Mouse (Mus musculus) CD4-positive, CD25-positive, alpha-beta regulatory T cell, adult 2 months (primary cell): Measurements from ENCODE around the gene Galnt16.

ENCODE experiments used
- DNase-seq: peaks from one replicate; pipeline ENCODE4 v3.0.0-alpha.2; 2012; ENCODE audit warnings: low read depth, low spot score

Gene Galnt16

DNA sequence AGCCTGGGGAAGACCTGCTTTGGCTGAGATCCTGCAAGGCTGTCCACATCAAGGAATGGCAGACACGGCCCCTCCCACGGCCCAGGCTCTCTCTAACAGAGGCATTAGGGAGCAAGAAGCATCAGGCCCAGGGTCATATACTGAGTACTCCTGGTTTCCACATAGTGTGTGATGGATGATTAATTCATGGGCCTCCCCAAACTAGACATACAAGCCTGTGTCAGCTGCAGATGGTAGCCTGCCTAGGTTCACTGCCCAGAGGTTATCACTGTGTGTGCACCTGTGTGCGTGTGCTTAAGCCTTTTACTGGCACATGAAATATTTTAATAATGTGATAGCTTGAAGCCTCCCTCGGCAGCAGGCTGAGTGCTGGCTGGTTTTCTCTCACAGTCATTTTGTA is 77.9 kb downstream of the Galnt16 start:
- DNase-seq = no peak

- no peak for DNase-seq
These were observed 80.2 kb downstream of the Galnt16 start for GRCm38 (mm10) chr12:80598236-80598635.

GRCm38 (mm10) chr12:80598756-80599155 is 80.7 kb downstream of the Galnt16 start:
- DNase-seq = no peak

DNA sequence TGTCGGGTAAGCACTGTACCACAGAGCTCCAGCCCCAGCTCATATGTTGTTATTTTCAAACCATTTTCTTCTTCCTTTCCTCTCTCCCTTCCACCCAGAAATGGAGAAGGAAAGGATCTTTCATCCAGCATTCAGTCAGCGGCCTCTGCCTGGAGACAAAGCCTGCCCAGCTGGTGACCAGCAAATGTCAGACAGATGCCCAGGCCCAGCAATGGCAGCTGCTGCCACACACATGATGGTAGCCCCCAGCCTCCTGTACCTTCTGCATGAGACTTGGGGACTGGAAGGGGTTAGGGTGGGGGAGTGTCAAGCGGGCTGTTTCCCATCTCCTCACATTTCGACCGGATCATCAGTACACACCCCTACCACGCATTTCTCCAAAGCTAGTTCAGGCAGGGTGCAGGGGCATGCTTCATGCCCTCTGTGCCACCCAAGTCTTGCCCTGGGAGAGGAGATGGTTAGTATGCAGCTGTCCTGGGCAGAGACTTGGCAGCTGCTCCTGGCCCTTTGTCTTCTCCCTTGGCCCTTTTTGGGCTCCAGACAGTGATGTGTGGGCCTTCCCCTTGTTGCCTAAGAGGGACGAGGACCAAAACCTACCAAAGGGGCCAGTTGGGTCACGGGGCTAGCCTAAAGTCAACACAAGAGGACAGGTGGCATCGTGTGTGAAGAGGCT is 83.7 kb downstream of the Galnt16 start:
- no peak for DNase-seq

- no peak for DNase-seq
These were observed 84.4 kb downstream of the Galnt16 start for GRCm38 (mm10) chr12:80602432-80602831.

DNA sequence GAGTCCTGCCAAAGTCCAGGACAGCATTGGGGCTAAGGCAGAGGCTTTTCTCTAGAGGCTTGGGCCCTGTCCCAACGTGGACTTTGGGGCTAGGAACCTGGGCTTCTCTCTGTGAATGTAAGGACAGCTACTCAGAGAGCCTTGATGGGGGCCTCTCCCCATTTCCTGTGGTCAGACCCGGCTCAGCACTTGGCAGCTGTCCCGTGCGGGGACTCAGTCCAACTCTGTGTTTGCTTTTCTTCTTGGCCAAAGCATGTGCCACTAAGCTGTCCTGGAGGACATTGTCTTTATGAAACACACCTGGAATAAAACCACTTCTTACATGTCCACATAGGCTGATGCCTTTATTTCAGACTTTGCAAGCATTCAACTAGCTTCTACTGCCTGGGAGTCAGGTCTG is 85.5 kb downstream of the Galnt16 start:
- no peak for DNase-seq

DNA sequence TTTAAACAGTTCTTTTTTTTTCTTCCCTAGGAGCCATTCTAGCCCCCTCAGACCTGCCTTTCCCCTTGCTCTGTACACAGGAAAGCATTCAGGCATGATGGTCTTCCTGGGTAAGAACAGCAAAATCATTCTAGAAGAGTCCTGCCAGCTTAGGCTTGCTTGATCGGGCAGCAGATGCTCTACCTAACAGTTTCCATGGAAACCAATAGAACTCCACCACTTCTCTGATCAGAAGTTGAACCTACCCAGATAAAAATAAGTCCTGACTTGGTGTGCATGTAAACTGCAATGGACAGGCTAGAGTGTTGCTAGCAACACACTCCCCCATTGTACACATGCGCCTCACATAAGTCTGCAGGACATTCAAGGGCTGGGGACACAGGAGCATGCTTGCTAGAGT is 86.1 kb downstream of the Galnt16 start:
- no peak for DNase-seq

- no peak for DNase-seq
These were observed 90.5 kb downstream of the Galnt16 start for GRCm38 (mm10) chr12:80608576-80608975.

GRCm38 (mm10) chr12:80609928-80610327 is 91.9 kb downstream of the Galnt16 start:
- DNase-seq = no peak

DNA sequence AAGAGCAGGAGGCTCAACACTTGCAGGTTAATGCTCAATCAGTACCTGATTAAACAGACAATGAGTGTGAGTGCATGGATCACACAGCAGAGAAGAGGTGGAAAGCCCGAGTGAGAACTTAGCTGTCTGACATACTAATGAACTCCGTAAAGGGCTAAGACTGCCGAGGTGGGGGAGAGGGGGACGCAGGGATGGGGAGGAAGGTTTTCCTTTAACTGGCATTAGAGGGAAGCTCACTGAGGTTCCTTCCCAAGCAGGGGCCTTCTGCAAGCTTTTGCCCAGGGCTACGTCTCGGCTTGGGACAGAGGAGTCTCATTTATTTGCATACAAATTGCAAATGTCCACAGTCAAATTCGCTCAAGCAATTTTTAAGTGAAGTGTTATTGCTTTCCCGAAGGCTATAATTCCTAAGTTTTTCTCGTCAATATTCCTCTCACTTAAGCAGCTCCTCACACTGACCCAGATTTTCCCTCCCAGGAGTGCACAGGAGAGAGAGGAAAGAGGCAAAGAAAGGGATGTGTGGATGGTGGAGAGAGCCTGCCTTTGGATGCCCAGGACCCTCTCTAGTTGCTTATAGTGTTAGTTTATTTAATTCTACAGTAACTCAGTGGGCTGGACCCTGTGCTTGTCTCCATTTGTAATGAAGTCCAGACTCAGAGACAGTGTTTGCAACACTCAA is 94.2 kb downstream of the Galnt16 start:
- no peak for DNase-seq

DNA sequence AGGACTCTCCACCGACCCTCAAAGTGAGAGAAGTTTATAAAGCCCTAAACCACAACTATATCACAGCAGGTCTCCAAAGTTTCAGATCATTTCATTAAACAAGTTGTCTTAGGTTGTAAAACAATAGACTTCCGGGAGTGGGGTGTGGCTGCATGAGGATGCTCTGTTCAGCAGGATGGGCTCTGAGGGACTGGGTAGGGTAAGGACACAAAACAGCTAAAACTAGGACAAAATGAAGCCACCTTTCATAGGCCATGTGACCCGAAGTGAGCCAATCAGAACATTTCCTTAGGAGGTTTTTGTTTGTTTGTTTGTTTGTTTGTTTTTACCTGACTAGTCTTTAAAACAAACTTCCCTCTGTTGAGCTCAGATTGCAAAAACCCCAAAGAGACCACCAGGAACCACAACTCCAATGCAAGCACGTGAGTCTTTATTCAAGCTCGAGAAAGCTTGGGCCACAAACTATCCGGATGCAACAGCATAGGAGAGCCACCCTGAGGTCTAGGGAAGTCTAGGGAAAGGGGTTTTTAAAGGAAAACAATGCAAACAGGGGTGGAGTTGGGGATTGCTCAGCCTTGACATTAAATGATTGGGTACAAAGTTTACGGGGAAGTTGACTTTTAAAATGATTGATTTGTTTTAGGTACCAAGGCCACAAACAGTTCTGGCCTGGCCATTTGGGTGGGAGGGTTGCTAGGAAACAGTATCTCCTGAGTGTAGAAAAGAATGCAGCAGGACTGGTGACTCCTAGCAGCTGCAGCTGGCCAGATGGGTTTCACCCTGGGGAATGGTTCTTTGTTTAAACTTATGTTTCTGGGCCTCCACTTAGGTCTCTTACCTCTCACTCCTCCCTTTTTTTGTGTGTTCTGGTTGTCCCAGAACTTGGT is 97.5 kb downstream of the Galnt16 start:
- no peak for DNase-seq

DNA sequence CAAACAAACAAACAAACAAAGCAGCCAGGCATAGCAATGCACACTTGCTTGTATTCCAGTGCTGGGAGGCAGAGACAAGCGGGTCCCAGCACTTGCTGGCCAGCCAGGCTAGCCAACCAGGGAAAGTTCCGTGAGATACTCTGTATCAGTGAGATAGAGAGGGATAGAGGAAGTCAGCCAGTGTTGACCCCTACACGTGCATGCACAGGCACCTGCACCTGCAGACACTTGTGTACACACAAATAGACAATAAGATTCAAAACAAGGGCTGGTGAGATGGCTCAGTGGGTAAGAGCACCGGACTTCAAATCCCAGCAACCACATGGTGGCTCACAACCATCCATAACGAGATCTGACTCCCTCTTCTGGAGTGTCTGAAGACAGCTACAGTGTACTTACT is 102.4 kb downstream of the Galnt16 start:
- no peak for DNase-seq

- DNase-seq = no peak
These were observed 113.7 kb downstream of the Galnt16 start for GRCm38 (mm10) chr12:80631790-80632189.

- DNase-seq = peak; percentile 80
These were observed 124.9 kb downstream of the Galnt16 start for GRCm38 (mm10) chr12:80642725-80643692.

- peak; percentile 97 for DNase-seq
These were observed 125.8 kb downstream of the Galnt16 start, which contains the start of the genes Slc39a9 and Erh for GRCm38 (mm10) chr12:80643693-80644505. Gene Slc39a9 (plus strand): TSS chr12:80643883. Gene Erh (minus strand): TSS chr12:80644341.

GRCm38 (mm10) chr12:80644506-80644868 is 126.4 kb downstream of the Galnt16 start:
- no peak for DNase-seq

DNA sequence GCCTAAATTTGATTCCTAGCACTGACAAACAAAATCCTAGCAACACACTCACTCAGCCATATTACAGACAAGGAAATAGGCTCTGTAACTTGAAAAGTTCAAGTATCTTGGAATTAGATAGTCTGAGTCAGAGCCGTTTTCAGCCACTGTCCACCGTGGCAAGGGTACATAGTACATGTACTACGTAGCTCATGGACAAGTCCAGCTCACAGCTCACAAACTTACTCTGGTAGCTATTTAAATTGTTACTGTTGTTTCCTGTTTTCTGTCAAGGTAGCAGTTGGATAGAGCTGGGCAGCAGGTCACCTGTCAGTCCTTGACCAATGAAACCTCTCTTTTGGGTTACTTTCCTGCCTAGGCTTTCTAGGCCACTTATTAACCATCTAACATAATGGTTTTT is 128.3 kb downstream of the Galnt16 start:
- no peak for DNase-seq

- DNase-seq = no peak
These were observed 136.0 kb downstream of the Galnt16 start for GRCm38 (mm10) chr12:80653951-80654658.

DNA sequence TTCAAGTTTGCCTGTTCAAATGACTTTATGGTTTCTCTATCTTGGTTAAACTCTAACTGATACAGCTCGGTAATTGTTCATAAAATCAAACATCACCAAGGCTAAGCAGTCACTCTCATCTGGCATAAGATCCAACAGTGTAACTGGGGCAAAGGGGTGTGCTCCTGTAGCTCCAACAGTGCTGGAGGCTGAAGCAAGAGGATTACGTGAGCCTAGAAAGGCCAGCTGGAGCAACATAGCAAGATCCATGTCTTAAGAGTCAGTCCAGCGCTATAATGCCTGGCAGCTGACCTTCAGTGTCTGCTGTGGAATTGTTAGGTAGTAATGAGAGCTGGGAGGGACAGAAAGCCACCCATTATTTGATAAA is 136.6 kb downstream of the Galnt16 start:
- no peak for DNase-seq

GRCm38 (mm10) chr12:80658661-80659060 is 140.6 kb downstream of the Galnt16 start:
- no peak for DNase-seq
